Mouse (Mus musculus) brain, embryonic 14.5 days (tissue): ENCODE results near the gene Tmem53.

Experiments used
- CTCF ChIP-seq: fragments of 200-500 bp; IDR thresholded peaks from 2 replicates; pipeline ENCODE4 v1.5.1; 2012; ENCODE audit warnings: inconsistent platforms, mild to moderate bottlenecking, moderate library complexity, borderline replicate concordance; ENCODE audit not compliant: insufficient read depth, insufficient read length; ENCODE audit errors: extremely low read depth
- POLR2A ChIP-seq: fragments of 200-500 bp; IDR thresholded peaks from 2 replicates; pipeline ENCODE4 v1.6.1; 2012; ENCODE audit warnings: mild to moderate bottlenecking, inconsistent platforms, borderline replicate concordance; ENCODE audit not compliant: poor library complexity, insufficient read depth, insufficient read length, severe bottlenecking; ENCODE audit errors: extremely low read depth

DNA sequence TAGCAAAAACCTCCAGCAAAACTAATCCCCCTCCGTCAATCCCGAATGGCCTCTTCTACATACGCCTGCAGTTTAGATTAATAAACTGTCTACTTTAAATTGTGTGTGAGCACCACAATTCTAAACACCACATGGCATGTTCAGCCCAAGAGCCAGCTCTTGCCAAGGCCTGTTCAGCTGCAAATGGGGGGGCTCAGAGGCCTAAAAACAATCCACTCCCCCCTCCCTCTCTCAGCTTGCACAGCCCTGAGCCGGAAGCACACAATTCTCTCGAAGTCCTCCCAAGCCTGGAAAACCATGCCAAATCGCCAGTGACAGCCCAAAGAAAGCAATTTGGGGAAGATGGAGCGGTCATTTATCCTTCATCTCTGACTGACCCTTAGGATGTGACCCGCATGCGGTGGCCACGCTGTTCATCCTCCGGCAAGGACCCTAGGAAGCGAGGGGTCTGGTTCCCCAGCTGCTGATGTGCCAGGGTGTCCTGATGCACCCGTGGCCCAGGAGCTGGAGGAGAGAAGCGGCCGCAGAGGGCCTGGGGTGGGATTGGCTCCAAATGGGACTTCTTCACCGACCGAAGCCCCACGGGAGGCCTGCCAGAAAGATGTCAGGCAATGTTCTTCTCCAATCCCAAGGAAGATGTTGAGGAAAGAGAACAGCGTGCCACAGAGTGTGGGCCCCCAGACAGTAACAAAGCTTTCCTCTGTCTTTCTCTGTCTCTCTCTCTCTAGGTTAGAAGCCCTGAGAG lies 45.3 kb downstream of the Tmem53 start:
- TF ChIP-seq CTCF: no peak
- no peak for TF ChIP-seq POLR2A
